Mouse (Mus musculus) forelimb bud, embryonic 11.5 days (tissue): ENCODE measurements around the gene Awat1.

Experiments
- DNase-seq: peaks from one replicate; pipeline ENCODE4 v3.0.0-alpha.2; 2012; ENCODE audit warnings: low read depth, low spot score

Gene Awat1

DNA sequence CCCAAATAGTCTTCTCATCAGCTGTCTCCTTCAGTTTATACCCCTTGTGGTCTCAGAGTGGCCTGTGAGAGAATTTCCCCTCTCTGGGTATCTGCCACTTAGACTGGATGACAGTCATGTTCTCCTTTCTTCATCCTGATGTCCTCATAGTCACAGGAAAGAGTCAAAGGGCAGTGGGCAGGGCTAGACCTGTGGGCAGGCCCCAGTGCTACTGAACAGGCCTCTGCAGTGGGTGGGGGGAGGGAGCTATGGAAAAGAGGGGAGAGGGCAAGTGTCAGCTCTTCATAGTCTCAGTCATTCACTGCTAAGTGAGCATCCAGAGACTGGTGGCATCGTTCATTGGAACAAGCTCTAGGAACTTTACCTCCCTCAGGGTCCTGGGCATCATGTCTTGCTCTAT is at the start of gene Awat1:
Awat1 (plus strand) TSS at position 301 of the 400 bp plus-strand sequence.
- DNase-seq, result no peak

DNA sequence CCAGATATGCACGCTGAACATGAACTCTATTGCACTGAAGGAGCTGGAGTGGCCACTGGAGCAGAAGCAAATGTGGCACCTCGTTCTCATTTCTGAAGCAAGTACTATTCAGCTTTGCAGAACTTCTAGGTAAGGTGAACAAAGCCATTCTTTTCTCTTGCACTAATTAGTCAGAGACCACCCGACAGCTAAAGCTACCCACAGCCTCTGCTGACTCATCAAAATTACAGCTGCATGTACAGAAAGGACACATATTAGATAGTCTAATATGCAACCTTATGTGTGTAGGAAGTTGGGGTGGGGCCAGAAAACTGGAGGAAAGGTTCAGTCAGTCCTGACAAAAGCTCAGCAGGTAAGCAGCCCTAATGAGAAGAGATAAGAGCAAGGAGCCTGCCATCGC is 47.6 kb upstream of the Awat1 start, which contains the start of gene Dgat2l6:
Dgat2l6 (plus strand) TSS at position 368 of the 400 bp plus-strand sequence.
- no peak for DNase-seq

DNA sequence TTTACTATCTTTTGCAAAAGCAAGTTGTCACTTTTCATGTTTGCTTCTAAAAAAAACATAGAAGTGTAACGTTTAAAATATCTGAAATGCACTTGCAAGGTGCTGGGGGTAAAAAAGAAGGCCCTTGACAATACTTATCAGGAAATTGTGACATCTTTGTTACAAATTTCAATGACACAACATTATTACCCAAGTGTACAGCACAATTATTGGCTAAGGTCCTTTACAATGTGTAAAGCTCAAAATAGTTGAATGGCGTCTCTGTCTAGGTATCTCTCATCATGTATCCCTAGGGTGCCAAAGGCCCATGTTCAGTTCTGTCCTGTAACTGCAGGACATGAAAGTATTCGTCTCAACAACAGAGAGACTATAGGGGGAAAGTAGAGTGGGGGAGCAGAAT is 16.0 kb upstream of the Awat1 start:
- DNase-seq, result no peak

DNA sequence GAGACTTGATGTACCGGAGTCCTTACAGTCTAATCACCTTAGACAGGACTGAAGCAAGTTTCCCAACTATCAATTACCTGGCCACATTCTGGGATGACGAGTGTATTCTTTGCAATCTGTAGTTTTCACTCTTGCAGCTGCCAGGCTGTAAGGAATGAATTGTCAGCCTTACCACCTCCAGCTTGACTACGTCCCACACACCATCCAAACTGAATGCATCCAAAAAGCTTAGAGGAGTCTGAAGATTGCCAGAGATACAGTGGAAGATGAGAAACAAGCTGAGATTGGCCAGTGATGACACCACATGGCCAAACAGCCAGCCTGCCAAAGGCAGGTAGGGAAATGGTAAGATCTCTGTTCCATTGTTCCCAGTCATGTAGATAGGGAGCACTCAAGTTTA is 6.4 kb upstream of the Awat1 start:
- no peak for DNase-seq

DNA sequence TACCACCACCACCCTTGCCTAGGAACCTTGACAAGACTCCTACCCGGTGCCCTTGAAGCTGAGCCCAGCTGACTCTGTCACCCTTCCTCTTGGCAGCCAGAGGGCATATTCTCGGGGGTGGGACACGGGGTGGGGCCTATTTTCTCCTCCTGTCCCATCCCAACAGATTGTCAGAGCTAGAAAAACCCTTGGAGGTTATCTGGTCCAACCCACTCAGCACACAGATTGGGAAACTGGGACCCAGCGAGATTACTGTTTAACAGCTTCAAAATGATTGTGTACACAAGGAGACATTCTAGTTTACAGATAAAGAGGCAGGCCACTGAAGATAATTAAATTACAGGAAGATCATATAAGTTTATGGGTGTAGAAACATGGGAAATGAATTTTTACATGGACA is 22.7 kb downstream of the Awat1 start, which contains the start of gene P2ry4:
P2ry4 (minus strand) TSS at position 79 of the 400 bp plus-strand sequence.
- DNase-seq, result no peak

DNA sequence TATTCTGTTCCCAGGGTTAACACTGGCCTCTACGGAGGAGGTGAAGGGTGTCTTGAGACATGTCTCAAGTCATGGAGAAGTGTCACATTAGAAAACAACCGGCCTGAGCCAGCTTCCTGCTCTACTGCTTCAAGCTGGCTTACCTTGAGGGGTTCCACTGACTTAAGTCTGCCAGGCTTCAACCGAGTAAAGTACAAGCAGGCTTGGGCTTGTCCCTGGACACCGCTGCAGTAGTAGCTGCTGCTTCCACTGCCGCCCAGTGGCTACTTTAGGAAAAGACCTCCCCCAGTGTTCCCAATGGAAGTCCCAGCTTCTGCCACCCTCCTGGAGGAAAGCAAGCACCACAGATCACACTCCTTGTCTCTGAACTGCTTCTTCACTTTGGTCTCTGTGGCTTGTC is 25.4 kb downstream of the Awat1 start:
- DNase-seq, result peak; percentile 17

GRCm38 (mm10) chrX:100599755-100600154 is 27.7 kb downstream of the Awat1 start:
- DNase-seq, result no peak

DNA sequence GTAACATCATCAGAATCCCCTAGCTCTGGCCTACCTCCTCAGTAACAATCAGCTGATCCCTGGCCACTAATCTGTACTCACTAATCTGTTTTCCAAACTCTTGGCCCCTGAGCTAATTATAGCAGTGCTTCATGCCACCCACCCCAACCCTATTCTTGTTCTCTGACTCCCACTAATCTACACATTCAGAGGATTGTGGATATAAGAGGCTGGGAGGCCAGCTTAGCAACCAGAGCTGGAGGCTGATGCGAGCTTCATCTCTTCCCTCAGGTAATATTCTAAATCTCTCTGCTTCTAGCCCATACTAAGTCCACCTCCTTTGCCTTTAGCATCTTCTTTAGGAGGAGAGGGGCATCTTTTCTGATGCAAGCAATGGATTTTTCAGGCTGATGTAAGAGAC is 33.3 kb downstream of the Awat1 start, which contains the start of gene Arr3:
Arr3 (plus strand) TSS at position 184 of the 400 bp plus-strand sequence.
- DNase-seq, result no peak

GRCm38 (mm10) chrX:100618488-100618887 is 46.4 kb downstream of the Awat1 start:
- DNase-seq, result no peak

DNA sequence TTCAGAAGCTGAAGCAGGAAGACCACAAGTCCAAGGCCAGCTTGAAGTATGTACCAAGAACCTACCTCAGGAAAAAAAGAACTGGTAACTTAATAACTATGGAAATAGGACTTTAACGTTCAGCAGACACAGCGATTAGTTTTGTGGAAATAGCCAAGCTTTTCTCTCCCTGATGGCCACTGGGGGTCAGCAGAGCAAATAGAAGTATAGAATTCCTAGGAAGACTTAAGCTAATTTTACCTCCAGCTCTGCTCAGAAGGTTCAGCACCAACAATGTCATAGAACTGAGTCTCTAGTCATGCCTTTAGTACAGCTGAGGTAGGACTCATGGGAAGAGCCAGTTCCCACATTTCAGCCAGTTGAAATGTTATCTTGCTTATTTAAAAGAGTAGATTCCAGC is 49.3 kb downstream of the Awat1 start:
- no peak for DNase-seq

DNA sequence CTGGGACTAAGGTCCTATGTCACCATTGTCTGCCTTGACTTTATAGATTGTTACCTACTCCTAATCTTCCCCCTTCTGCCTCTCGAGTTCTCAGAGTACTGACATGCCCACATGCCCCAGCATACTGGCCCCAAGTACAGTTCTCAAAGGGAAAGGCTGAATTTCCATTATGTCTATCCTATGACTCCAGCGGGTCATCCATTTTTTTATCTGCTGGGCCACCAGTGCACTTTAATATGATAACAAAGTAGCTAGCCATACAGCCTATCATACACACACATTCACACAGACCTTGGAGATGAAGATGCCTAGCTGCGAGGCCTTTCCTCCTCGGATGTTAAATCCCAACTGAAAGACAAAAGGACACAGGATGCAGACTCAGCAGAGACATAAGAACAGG is 52.2 kb downstream of the Awat1 start:
- DNase-seq, result no peak

- peak; percentile 3 for DNase-seq
These were observed 53.1 kb downstream of the Awat1 start for GRCm38 (mm10) chrX:100625146-100625545.

DNA sequence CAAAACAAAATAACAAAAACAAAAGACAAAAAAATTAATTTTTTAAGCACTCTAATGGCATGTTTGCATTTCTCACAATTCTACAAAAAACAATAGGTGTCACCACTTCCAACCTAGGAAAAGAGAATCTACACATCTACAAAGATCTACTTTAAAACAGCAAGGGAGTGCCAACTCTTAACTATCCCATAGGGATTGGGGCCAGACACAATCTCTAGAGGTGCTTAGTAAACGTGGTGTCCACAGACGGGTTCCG is 53.4 kb downstream of the Awat1 start, which contains the start of gene Kif4:
Kif4 (plus strand) TSS at position 192 of the 256 bp plus-strand sequence.
- no peak for DNase-seq

DNA sequence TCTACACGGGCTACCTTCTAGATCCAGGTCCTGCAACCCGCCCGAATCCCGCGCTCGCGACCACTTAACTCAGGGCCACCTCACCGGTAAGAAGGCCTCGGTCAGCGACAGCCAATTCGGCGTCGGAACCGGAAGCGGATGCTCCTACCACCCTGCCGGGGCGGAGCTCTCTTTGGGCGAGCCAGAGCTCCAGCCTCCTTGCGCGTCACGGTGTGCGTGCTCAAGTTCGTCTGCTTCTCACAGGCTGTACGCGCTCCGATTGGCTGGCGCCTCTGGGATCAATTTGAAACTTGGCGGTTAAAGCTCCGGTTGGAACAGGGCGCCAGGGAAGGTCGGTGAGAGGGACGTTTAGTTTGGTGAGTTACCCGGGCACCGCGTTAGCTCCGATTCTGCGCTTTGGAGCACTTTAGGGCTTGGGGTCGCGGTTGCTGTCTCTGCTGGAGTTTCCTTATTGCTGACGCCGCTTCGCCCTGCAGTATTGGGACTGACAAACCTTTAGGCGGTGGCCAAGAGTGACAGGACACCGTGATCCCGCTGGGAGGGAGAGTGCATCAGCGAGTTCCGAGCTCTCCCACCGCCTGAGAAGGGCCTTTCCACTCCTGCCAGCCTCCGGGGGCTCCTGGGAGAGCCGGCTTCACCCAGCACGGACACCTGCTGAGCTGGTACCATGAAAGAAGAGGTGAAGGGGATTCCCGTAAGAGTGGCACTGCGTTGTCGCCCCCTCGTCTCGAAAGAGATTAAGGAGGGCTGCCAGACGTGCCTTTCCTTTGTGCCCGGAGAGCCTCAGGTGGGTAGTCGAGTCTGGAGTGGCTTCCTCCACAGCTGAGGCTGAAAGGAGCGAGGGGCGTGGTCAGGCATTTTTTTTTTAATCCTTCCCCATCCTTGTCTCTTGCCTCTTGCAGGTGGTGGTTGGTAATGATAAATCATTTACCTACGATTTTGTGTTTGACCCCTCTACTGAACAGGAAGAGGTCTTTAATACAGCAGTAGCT is 54.0 kb downstream of the Awat1 start, which contains the start of gene Pdzd11:
Pdzd11 (minus strand) TSS at position 767 of the 992 bp plus-strand sequence.
- peak; percentile 90 for DNase-seq
